Mouse (Mus musculus) neural tube, embryonic 15.5 days (tissue): ENCODE data around the gene 2410004P03Rik. TPM values are rescaled to one million over a fixed set of nuclear protein-coding genes. Genes with fewer than 3 reads are reported as not detected.

Source experiments
- ATAC-seq: fragments of 200-750 bp; cut with Nextera tagmentation; 2 replicates; pipeline ENCODE4 v1.8.0; 2017; ENCODE audit warnings: mild to moderate bottlenecking, moderate TSS enrichment, moderate library complexity; ENCODE audit not compliant: low FRiP score
- H3K27ac ChIP-seq: fragments of 300-500 bp; sonication (generic); replicated peaks from 2 replicates; pipeline ENCODE4 v1.5.1; 2015; ENCODE audit warnings: mild to moderate bottlenecking, inconsistent platforms
- H3K27me3 ChIP-seq: fragments of 300-500 bp; sonication (generic); replicated peaks from 2 replicates; pipeline ENCODE4 v1.6.1; 2015; ENCODE audit warnings: inconsistent platforms
- H3K36me3 ChIP-seq: fragments of 300-500 bp; sonication (generic); 2 replicates; pipeline ENCODE4 v1.6.1; 2015; ENCODE audit warnings: inconsistent platforms
- H3K4me1 ChIP-seq: fragments of 300-500 bp; sonication (generic); 2 replicates; pipeline ENCODE4 v1.6.1; 2015; ENCODE audit warnings: inconsistent platforms
- H3K4me2 ChIP-seq: fragments of 300-500 bp; sonication (generic); 2 replicates; pipeline ENCODE4 v1.6.1; 2015; ENCODE audit warnings: inconsistent platforms, mild to moderate bottlenecking, moderate library complexity
- H3K4me3 ChIP-seq: fragments of 300-500 bp; sonication (generic); replicated peaks from 2 replicates; pipeline ENCODE4 v1.5.1; 2015; ENCODE audit warnings: mild to moderate bottlenecking, inconsistent platforms
- H3K9ac ChIP-seq: fragments of 300-500 bp; sonication (generic); replicated peaks from 2 replicates; pipeline ENCODE4 v1.6.1; 2015; ENCODE audit warnings: mild to moderate bottlenecking, inconsistent platforms
- H3K9me3 ChIP-seq: fragments of 300-500 bp; sonication (generic); replicated peaks from 2 replicates; pipeline ENCODE4 v1.6.1; 2016; ENCODE audit warnings: inconsistent platforms
- WGBS: fragments of 180-500 bp; shearing (Covaris S2); methylation state at CpG from one replicate; pipeline ENCODE4 v1.1.7; 2015; ENCODE audit warnings: mixed read lengths; 5-methylcytosine and 5-hydroxymethylcytosine counted together
- polyA plus RNA-seq: library from polyadenylated mRNA; unstranded; fragments of >200 nt; fragmentation: Nextera tagmentation; extraction: Ambion mirVana; gene quantifications from 2 replicates; pipeline ENCODE4 v1.2.1, GENCODE M21; 2015

2410004P03Rik gene
- polyA plus RNA-seq, 1 experiment from 2014 or later: 5.5 TPM

DNA sequence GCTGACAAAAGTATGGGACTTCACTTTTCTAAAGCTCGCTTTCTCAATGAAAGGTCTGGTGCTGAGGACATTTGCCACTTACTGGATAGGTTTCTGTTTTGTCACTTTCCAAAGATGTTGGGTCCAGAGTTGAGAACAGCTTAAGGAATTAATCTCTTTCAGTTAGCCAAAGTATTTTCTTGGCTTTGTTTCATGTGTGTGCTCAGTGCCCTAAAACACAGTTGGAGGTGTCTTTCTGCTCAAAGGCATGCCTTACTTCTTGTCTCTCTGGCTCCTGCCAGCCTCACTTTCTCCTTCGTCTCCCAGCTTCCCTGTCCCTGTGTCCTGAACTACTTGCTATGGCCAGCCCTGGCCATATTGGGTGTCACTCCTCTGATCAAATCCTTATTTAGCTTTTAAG, 20.2 kb downstream of the 2410004P03Rik start:
- H3K27ac ChIP-seq: no peak overlapping the region
- H3K9ac ChIP-seq: no peak overlapping the region
- WGBS: 81% methylated on average over 2 of the region's 2 CpGs
- no peaks in the 10 kb centered on the region for H3K4me1 ChIP-seq
- H3K27me3 ChIP-seq: no peaks in the 10 kb centered on the region
- no peak overlapping the region for H3K4me3 ChIP-seq
- H3K36me3 ChIP-seq: 0 out of 2 replicates have a peak, but pooled peaks cover 6% of the 10 kb centered on the region
- ATAC-seq: no peak
- H3K4me2 ChIP-seq: no peak overlapping the region
- H3K9me3 ChIP-seq: no peaks in the 10 kb centered on the region

DNA sequence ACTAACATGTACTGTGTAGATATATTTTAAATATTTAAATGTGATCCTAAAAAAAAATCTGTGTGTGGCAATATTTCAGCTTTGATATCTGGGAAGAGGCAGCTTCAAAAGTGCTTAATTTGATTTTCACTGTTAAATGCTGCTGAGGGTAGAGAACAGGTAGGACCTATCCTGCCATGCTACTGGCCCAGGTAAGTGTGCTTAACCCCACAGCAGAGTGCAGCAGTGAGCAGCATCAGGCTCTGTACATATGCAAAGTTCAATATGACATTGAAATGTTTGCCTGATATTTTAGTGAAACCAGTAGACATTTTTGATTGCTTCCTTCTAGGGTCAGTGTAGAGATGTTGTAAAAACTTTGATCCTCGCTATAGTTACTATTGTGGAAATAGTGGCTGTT, 25.7 kb downstream of the 2410004P03Rik start:
- Histone ChIP-seq H3K27ac (no peak overlapping the region), H3K4me1 (no peaks in the 10 kb centered on the region), H3K27me3 (no peaks in the 10 kb centered on the region), H3K4me3 (no peak overlapping the region), H3K9ac (no peak overlapping the region), H3K9me3 (no peaks in the 10 kb centered on the region), H3K4me2 (no peak overlapping the region), H3K36me3 (peaks cover 19% of the 10 kb centered on the region)
- 90% methylated on average over 1 of the region's 1 CpGs for WGBS
- no peak for ATAC-seq

DNA sequence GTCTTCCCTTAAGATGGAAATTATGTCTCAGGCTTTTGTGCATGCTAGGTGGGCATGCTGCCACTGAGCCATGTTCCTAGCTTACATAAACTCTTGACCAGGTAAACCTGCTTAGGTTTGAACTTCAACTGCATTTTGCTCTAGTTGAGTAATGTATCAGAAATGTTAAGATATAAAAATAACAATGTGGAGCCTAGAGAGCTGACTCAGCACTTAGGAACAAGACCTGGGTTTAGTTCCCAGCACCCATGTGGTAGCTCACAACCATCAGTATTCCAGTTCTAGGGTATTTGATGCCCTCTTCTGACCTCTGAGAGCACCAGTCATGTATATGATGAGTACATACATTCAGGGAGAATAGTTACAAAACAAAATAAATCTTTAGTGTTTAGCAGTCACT, 34.4 kb downstream of the 2410004P03Rik start:
- Histone ChIP-seq H3K4me2 (no peak overlapping the region), H3K36me3 (peaks cover 69% of the 10 kb centered on the region), H3K4me1 (no peaks in the 10 kb centered on the region), H3K9ac (no peak overlapping the region), H3K4me3 (no peak overlapping the region), H3K27me3 (no peaks in the 10 kb centered on the region), H3K9me3 (no peaks in the 10 kb centered on the region), H3K27ac (no peak overlapping the region)
- ATAC-seq: no peak

DNA sequence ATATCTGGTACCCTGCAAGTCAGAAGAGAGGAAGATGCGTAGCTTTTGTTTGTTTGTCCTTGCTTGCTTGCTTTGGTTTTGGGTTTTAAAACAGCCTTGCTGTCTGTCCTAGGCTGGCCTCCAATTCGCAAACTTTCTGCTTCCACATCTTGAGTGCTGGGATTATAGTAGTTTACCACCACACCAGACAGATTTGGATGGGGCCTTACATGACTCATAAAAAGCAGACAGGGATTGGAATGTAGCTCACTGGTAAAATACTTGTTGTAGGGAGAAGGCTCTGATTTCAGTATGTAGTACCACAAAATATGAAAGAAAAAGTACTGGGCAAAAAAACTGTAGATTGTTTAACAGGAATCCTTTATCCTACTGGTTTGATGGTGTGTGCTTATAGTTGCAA, 44.7 kb downstream of the 2410004P03Rik start:
- ATAC-seq: no peak
- Histone ChIP-seq H3K36me3 (peaks cover 30% of the 10 kb centered on the region), H3K9ac (no peak overlapping the region), H3K9me3 (no peaks in the 10 kb centered on the region), H3K27ac (no peak overlapping the region), H3K27me3 (no peaks in the 10 kb centered on the region), H3K4me2 (no peak overlapping the region), H3K4me3 (no peak overlapping the region), H3K4me1 (no peaks in the 10 kb centered on the region)
- WGBS: 96% methylated on average over 2 of the region's 2 CpGs

DNA sequence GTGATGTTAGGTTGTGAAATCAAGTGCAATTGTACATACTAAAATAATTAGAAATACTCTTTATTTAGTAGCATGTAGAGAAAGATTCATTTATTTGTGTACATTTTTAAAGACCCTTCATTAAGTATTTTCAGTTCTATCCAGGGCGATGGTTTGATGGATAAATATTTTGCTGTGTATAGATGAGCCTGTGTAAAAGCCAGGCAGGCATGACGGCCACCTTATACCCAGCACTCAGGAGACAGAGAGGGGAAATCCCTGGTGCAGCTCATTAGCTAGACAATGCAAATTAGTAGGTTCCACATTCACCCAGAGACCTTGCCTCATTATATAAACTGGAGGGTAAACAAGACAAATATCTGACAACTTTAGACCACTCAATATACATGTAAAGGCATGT, 48.2 kb downstream of the 2410004P03Rik start:
- H3K9ac ChIP-seq: no peak overlapping the region
- H3K4me1 ChIP-seq: no peaks in the 10 kb centered on the region
- no peak overlapping the region for H3K4me3 ChIP-seq
- no peak for ATAC-seq
- H3K36me3 ChIP-seq: peaks cover 39% of the 10 kb centered on the region
- H3K27me3 ChIP-seq: no peaks in the 10 kb centered on the region
- H3K9me3 ChIP-seq: no peaks in the 10 kb centered on the region
- H3K27ac ChIP-seq: no peak overlapping the region
- H3K4me2 ChIP-seq: no peak overlapping the region
- 70% methylated on average over 2 of the region's 2 CpGs for WGBS

DNA sequence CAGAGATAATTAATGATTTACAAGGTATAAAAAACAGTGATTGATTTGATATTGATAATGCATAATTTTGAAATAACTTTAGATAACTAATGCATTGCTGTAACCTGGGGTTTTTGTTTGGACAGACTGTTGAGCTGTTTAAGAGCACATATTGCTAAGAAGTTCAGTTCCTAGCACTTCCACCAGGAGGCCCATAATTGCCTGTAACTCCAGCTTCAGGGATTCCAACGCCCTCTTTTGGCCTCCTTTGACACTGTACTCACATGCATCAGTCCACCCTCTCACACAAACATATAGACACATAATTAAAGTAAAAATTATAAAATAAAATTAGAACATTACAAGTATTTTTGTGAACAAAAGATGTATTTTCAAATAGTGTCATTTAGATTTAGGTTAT, 52.7 kb downstream of the 2410004P03Rik start:
- Histone ChIP-seq H3K36me3 (peaks cover 46% of the 10 kb centered on the region), H3K9ac (no peak overlapping the region)
- ATAC-seq: no peak

More for the DNA sequence above, 52.7 kb downstream of the 2410004P03Rik start:
- 89% methylated on average over 1 of the region's 1 CpGs for WGBS
- H3K9me3 ChIP-seq: no peaks in the 10 kb centered on the region
- no peak overlapping the region for H3K27ac ChIP-seq
- no peak overlapping the region for H3K4me3 ChIP-seq
- H3K27me3 ChIP-seq: no peaks in the 10 kb centered on the region
- no peak overlapping the region for H3K4me2 ChIP-seq
- no peaks in the 10 kb centered on the region for H3K4me1 ChIP-seq

Other genes starting within 250 kb of the 2410004P03Rik start
- 0.67 and 1.9 TPM in 2 replicates for gene Greb1, start 210.8 kb downstream of the 2410004P03Rik start, polyA plus RNA-seq
- 26.3 and 31.2 TPM in 2 replicates for gene E2f6, start 200.8 kb downstream of the 2410004P03Rik start, polyA plus RNA-seq
- 13.5 and 13.7 TPM in 2 replicates for gene Rock2, start 116.8 kb downstream of the 2410004P03Rik start, polyA plus RNA-seq
- gene Pqlc3, start 11.3 kb downstream of the 2410004P03Rik start, polyA plus RNA-seq: 2.0 and 6.8 TPM in 2 replicates
- 2.7 and 4.2 TPM in 2 replicates for gene Kcnf1, start 165.2 kb upstream of the 2410004P03Rik start, polyA plus RNA-seq